Mouse (Mus musculus) cerebellum, adult 18-20 months (tissue): ENCODE results near the gene Pomt2.
A peak's percentile ranks its signal among the peaks of the same experiment; 100 is the strongest.
"Not testable (repeated sequence)": the region's sequence is repeated elsewhere in the genome, so short reads cannot be mapped to it uniquely, and the experiment has no call there.

Experiments
- DNase-seq, 2 experiments: peaks; one replicate each; pipeline ENCODE4 v3.0.0; 2021

Gene Pomt2

GRCm38 (mm10) chr12:87147395-87148089 is at the start of gene Pomt2:
TSS of gene Pomt2 (minus strand) at chr12:87147968.
- peak; percentile 92 to 96 for DNase-seq

DNA sequence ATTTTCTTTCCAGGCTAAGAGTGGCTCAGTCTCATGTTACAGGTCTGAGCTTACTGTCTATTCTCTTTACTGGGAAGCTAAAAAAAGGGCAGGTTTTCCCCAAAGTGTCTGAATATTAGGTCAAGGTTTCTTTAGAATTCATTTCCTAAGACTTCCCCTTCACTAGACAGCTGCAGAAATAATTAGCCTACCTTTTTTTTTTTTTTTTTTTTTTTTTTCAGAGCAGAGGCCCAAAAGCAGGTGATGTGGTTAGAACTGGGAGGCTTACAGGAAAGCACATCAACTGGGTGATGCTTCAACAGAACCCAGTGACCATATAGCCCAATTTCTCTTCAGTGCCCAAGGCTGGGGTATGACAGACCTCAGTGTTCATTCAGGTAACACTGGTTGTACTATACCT is 48.5 kb upstream of the Pomt2 start:
- no peak for DNase-seq

DNA sequence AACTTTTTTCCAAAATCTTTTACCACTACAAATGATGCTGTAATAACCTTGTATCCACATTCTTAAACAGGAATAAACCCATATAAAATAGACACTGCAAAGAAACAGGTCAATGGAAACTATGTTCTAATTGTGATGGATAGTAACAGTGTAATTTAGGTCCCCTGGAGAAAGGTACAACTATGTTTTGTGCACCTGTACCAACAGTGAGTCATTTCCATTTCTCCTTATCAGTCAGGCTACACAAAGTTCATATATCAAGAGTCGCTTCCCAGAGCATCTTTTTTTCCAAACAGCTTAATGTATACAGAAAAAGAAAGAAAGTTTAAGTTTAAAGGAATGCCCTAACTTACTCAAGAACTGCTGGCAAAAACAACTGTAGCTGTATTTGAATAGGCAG is 47.3 kb upstream of the Pomt2 start:
- no peak for DNase-seq

DNA sequence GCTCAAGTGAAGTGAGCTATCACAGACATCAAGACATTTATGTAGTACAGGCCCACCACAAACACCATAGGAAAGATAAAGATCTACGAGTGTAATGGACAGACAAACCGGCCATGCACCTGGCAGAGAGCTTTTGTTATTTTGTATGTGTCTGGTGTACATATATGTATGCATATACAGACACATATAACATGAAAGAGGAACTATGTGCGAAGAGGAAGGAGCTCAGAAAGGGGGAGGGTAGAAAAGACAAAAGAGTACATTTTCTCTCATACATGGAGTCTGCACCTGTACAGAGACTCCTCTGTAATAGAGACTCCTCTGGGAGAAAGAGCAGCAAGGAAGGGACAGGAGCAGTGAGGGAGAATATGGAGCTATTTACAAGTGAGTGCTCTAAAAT is 45.2 kb upstream of the Pomt2 start:
- DNase-seq, result no peak

GRCm38 (mm10) chr12:87177631-87178030 is 29.9 kb upstream of the Pomt2 start:
- no peak for DNase-seq

DNA sequence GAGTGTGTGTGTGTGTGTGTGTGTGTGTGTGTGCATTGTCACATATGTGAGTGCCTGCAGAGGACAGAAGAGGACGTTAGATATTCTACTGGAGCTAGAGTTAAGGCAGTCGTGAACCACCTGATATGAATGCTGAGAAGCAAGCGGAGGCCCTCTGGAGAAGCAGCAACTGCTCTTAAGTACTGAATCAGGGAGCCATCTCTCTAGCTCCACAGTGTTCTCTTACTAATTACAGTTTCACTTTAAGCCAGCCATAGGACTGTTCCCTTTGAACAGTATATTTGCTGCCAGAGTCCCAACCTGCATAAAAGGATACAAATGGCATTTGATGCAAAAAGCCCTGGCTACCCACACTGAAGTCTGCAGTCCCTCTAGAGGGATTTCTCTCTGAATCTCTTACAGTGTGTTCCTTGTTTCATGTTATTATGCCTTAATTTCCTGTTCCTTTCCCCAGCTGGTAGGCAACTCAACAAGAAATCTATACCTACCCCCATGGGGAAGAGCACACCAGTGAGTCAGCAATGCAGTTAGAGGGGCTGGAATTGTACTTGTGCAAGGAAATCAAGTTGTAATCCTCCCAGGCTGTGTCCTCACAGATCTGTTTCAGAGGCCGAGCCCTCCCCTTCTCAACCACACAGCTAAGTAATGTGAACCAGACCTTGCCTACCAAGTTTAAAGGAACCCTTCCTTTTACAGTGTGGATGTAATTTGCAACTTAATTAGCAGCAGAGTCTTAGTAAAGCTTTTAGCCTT is 27.6 kb upstream of the Pomt2 start:
- DNase-seq, result no peak

GRCm38 (mm10) chr12:87160815-87161214 is 13.0 kb upstream of the Pomt2 start:
- no peak for DNase-seq

DNA sequence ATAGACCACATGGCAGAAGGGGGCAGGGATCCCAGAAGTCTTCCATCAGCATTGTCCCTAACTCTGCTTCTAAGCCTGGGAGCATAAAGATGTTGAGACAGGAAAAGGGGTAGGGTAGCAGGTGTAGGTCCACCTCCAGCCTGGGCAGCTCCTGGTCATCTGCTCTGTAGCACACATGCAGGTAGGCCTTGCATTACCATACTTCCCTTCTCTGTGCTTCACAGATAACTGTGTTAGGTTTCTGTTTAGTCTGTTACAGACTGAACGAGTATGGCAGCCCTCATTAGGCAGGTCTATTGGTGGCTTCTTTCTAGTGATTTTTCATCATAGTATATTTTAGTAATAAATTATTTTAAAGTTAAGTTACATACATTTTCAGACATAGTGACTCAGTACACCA is 12.5 kb upstream of the Pomt2 start:
- DNase-seq, result no peak

DNA sequence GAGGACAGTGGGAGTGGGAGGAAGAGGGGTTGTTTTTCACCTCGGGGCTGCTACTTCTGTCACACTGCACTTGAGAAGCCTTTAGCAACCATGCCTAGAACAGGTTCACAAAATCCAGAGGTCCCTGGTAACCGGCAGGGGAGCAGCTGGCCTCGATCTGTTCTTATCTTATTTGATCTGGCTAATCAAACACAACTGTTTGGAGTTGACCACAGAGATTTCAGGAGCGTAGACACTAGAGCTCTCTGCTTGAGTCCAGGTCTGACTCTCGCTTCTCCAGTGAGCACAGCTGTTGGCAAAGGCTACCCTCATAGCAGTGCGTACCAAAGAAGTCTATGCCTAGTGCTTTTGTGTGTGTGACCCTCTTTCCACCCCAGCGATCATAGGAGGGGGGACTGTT is 10.3 kb upstream of the Pomt2 start:
- no peak for DNase-seq

GRCm38 (mm10) chr12:87157361-87157760 is 9.6 kb upstream of the Pomt2 start:
- DNase-seq, result no peak

- DNase-seq, result not testable (repeated sequence)
Observed at GRCm38 (mm10) chr12:87154448-87154847, 6.7 kb upstream of the Pomt2 start.

DNA sequence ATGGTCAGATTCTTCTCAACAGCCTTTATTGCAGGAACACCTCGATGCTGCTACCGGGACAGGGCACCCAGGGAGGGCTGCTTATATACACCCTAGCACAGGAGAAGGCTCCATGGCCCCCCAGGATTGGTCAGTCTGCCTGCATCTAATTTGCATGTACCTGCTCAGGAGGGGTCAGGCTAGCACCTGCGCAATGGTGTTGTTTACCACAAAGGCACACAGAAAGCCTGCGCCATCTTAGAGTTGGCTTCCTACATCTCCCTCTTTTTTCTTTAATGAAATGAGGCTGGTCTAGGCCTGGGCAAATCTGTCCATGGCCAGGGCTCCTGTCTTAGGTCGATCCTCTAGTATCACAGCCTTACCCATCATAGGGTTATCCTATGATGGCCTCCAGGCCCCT is 1.7 kb upstream of the Pomt2 start:
- no peak for DNase-seq

GRCm38 (mm10) chr12:87148136-87148535 is 368 bp upstream of the Pomt2 start:
- no peak for DNase-seq

- peak; percentile 76 to 85 for DNase-seq
Observed at GRCm38 (mm10) chr12:87146966-87147365, 802 bp downstream of the Pomt2 start, which contains the start of gene Gstz1. TSS of gene Gstz1 (plus strand) at chr12:87147165.

DNA sequence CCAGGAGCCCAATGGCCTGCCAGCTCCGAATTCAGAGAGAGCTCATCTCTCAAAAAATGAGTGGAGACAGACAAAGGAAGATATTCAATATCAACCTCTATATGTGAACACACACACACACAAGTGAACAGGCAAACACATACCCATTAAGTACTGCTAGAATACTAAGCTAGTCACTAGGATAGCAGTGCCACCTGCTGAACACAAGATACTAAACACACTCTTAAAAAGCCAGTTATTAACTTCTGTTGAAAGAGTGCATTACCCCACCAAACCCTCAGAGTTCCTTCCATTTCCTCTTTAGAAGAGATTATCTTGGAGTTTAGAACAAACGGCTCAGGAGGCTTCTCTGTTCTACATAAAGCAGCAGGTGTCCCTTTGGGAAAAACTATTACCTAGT is 5.6 kb downstream of the Pomt2 start:
- no peak for DNase-seq

GRCm38 (mm10) chr12:87138768-87139167 is 9.0 kb downstream of the Pomt2 start:
- DNase-seq, result no peak

GRCm38 (mm10) chr12:87138342-87138701 is 9.4 kb downstream of the Pomt2 start:
- DNase-seq, result no peak

DNA sequence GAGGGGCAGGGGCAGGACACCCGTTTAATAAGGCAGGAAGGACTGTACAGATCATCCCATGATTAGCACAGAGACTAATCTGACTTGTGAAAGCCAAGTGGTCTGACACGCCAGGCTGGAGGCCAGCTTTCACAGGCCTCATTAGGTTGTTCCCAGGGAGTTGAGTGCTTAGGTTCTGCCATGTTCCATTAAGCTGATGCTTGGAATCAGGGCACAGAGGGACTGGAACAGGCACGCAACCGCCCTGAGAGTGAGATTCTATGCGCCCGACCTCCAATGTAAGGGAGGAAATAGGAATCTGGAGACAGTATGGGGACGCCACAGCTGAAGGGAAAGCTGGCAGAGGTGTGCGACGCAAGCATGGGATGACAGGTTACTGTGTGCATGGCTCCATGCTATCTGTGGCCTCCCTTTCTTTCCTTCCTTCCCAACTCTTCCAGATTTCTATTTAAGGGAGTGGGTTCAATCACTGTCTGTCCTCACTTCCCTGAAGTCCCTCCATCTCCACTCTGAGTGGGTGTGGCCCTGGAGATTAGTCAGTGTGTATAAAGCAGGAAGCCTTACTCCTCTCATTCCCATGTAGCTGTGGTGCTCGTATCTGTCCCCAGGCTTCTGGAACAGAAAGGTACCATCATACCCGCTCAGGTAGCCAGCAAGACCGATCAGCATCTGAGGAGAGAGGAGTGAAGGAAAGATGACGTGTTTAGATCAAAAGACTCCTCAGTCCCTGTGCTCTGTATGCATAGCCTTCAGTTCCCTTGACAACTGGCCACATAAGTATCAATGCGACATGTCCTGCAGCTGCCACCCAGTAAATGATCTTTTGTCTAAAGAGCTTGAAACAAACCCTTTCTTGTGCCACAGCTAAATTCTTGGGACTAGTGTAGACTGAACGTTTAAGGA is 10.1 kb downstream of the Pomt2 start:
- DNase-seq, result no peak

- DNase-seq, result no peak
Observed at GRCm38 (mm10) chr12:87132784-87133183, 15.0 kb downstream of the Pomt2 start.

DNA sequence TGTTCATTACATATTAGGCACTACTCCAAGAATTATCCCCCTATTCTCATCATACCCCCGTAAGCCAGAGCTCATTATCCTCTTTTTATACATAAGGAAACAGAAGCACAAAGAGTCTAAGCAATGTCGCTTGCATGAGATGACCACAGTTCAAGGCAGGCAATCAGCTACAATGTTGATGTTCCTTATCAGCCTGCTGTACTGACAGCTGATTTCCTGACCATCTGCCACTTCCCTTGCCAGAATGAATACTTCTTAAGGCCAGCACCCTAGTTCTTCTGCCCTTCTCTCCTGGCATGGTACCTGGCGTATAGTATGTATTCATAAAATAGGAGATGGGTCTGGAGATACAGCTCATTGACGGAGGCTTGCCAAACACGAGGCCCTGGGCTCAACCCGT is 15.6 kb downstream of the Pomt2 start:
- no peak for DNase-seq

DNA sequence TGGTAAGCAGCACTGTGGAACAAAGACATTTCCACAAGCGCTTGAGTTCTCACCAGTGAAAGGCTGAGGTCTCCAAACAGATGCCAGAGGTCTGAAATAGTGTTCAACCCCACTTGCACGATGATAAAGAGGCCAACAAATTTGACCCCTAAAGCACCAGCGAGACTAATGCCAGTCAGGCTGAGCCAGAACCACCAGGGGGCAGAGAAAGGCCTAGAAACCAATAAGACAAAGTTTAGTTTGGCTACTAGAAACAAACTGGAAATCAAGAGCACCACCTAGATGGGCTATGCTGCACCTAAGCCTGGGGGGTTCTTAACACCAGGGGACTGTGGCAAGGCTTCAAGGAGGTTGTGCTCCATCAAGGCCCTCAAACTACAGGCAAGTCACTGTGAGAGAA is 16.1 kb downstream of the Pomt2 start:
- no peak for DNase-seq

DNA sequence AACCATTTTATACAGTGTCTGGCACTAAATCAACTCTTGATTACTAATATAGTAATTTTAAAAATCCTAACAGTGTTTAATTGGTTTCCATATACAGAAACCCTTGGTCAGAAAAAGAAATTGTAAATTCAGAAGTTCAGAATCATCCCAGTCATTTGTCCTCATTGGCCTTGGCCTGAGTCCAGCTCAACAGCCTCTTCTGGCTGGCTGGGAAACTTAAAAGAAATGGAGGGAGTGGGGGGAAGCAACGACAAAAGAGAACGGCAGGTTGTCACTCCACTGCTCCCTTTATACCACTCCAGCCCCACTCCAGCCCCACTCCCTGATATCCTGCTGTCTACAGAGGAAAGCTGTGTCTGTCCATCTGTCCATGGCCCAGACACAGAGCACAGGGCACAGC is 16.6 kb downstream of the Pomt2 start:
- no peak for DNase-seq

GRCm38 (mm10) chr12:87130224-87130623 is 17.5 kb downstream of the Pomt2 start:
- DNase-seq, result no peak

- DNase-seq, result no peak
Observed at GRCm38 (mm10) chr12:87127256-87127655, 20.5 kb downstream of the Pomt2 start.
